Mouse (Mus musculus): Measurements from ENCODE around the gene Capn11.

GRCm38 (mm10) chr17:45700496-45701235 lies 41.5 kb upstream of the Capn11 start:
- TF ChIP-seq ELF1 (IDR thresholded peaks at IDR 0.05; ENCODE audit: low read depth, low read length) (no peak), TAL1 (IDR thresholded peaks at IDR 0.05; ENCODE audit: low read length) (no peak), SIN3A (IDR thresholded peaks at IDR 0.05; ENCODE audit: low read length) (no peak), POLR2A (IDR thresholded peaks at IDR 0.05; ENCODE audit: control insufficient read depth in 1 of 2, insufficient read depth in 1 of 2, low read depth in 1 of 2, low read length in 2 of 2, poor library complexity in 1 of 2) (no peak), CTCF (IDR thresholded peaks at IDR 0.05 in 2 of 3, conservative IDR thresholded peaks at IDR 0.05 in 1 of 3; ENCODE audit: control insufficient read depth in 1 of 3, insufficient read depth in 1 of 3, low read depth in 2 of 3, low read length in 3 of 3, poor library complexity in 1 of 3, severe bottlenecking in 1 of 3) (no peak), ETS1 (IDR thresholded peaks at IDR 0.05; ENCODE audit: low read depth, low read length) (no peak)
